Mouse (Mus musculus) thymus, adult 18-20 months (tissue): ENCODE measurements around the gene Fmo6.

Experiments used
- DNase-seq, 2 experiments: peaks; one replicate each; pipeline ENCODE4 v3.0.0; 2022; ENCODE audit warnings: mixed read lengths in 2 of 2

Gene Fmo6

GRCm38 (mm10) chr1:162937415-162937814 lies at the start of gene Fmo6:
Gene Fmo6 (minus strand): TSS chr1:162937515.
- DNase-seq = no peak

DNA sequence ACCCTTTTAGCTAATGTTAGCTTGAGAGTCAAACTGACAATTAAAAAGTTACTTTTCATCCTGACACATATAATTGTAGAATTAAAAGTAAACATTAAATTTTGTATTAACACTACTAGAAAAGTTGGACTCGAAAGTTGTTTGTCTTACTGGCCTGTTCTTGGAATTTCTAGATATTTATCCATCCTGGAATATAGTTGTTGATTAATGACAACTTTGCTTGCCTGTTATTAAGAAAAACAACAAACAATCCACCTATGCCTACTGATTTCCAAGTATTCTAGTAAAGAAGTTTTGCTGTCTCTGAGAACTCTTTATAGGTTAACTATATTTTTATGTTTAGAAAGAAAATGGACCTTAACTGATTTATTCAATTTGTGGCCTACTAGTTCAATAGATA lies 49.5 kb upstream of the Fmo6 start:
- no peak for DNase-seq

DNA sequence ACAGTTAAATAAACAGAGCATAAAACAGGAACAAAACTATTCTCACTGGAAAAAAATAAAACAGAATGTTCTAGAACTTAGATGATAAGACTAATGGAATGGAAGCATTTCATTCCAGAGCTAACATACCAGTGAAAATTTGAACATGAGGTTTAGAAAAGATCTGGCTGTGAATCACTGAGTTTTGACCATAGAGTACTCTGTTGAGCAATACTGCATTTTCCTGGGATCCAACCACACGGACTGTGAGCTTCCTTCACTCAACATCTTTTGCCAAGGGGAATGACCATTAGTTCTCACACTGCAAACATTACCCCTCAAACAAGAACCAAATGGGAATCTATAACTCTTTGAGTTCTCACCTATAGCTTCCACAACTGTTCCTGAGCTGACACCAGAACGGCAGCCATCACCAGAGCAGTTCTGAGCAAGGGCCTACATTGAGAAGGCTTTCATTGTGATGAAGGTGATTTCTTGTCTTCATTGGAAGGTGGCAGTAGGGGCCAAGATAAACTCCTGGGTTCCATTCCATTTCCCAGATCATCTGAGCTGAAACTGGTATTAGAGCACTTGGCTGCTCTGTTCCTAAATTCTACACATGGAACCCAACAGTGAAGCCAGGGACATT lies 48.9 kb upstream of the Fmo6 start:
- no peak for DNase-seq

- DNase-seq = no peak
Observed at GRCm38 (mm10) chr1:162984428-162984827, 47.1 kb upstream of the Fmo6 start, which contains the start of gene Fmo3. Gene Fmo3 (minus strand): TSS chr1:162984528.

GRCm38 (mm10) chr1:162963556-162963955 lies 26.2 kb upstream of the Fmo6 start:
- DNase-seq = no peak

DNA sequence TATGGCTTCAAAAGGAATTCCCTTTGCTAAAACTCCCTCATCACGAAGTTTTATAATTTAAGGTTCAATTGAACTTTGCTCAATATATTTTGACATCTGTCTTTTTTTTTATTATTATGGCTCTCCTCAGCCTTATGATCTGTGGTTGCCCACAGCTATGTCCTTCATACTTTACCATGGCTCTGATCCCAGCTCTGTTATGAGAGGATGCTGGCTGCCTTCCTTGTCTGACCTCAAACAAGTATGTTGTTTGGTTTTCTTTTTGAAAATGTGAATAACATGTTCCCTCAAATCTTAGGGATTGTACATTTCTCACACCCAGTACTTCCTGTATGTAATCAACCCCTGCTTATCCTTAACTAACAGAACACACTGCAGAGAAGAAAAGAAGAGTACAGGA lies 20.1 kb upstream of the Fmo6 start:
- DNase-seq = no peak

DNA sequence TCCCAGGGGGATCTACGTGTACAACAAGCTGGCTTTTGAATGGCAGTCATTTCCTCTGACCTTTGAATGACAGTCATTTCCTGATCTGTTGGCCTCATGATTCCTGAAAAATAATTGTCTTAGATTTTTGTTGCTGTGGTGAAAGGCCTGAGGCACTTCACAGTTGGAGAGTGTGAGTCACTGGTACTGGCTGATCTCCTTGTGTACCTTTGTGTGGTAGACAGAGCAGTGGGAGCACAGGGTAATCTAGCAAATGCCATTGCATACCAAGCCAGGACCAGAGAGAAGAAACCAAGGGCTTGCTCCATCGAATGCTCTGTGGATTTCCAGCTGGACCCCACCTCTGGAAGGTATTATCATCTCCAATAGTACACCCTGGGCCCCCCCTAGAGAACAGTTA lies 15.8 kb upstream of the Fmo6 start:
- no peak for DNase-seq

DNA sequence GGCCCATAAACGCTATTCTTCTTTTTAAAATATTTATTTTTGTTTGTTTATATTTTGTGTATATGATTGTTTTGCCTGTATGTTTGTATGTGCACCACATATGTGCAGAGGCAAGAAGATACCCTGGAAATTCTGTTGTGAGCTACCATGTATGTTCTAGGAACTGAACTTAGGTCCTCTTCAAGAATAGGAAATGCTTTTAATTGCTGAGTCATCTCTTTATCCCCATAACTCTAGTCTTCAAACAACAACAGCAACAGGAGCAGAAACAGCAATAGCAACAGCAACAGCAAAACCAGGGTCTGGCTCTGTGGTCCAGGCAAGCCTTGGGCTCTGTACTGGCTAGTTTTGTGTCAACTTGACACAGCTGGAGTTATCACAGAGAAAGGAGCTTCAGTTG lies 12.4 kb upstream of the Fmo6 start:
- DNase-seq = no peak

DNA sequence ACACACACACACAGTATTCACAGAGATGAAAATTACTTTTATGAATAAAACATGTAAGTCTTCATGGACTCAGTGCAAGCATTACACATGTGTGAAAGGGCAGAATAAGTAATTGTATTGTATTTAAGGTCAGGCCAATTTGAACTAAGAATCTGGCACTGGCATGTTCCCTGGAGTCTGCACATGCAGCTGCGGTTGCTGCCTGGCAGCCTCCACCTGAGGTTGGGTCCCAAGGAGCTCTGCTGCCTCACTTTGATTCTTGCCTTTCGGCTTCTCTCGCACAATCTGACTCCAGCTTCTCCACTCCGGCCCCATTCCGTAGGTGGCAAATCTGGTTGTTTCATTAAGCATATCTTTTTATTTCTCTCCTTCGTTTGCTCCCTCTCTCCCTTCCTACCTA lies 10.6 kb upstream of the Fmo6 start:
- DNase-seq = no peak

DNA sequence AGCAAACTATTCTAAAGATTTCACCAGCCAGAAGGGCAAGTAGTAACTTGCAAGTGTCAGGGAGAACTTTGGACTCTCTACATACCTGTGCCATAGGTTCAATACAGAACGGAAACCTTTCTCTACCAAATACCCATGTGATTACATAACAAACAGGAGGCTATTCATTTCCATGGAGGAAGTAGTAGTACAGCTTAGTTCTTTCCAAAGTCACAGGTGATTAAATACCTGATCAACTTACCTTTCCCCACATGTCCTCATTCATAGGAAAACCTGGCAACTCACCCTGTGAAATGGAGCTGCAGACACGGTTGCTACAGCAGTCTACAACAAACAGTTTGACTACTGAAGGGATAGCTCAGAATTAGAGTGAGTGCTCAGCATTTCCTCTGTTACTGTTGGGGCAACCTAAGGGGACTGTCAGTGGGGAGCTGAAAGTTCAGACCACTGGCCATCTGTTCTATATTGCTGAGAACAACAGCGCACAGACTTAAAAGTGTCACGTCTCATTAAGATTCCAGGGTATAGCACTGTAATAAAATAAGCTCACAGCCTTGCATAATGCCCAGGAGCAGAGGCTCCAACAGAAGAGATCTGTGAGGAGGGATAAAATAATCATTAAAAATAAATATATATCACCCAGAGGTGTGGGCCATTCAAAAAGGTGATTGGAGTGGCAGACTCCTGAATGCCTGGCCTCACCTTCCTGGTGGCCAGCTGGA lies 9.7 kb upstream of the Fmo6 start:
- no peak for DNase-seq

DNA sequence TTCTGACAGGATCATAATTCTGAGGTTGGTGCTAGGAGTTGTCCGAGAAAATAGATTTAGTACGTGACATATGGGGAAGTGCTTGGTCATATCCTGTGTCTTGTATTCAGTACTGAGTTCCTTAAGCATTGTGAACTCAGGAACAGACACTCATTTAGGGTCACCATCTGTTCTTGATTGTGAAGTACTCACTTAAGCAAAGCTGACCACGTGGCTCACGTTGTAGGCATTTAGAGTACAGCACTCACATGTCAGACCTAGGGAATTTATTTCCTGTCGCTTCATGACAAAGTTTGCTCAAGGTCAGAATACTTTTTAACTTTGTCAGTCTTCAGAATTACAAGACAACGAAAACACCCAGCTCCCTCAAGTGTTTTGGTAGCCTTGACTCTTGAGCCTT lies 6.4 kb upstream of the Fmo6 start:
- no peak for DNase-seq

DNA sequence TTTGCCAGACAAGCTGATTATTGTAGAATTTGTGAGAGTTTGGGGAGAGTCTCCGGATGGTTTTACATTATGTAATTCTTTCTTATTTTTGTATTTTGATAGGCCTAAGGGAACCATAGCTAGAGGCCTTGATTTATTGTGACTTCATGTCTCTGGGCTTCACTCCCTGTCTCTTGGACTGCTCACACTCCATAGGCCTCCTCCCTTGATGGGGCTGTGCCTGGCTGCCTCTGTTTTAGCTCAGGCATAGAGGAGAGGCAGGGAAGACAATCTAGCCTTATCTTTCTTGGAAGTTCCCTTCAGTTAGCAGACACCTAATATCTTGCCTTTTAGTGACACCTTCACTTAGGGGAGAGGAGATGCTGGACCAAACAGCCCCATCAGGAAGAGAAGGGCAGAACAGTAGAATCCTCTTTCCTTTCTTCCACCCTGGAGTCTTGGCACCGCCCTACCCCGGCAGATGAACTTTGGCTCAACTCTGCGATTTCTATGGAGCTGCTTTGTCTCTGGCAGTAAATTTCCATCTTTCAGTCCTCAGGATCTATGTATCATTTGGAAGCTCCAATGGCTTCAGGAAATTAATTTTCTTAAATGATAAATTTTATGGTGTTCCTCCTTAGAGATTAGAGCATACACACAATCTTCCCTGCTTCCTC lies 1.5 kb upstream of the Fmo6 start:
- no peak for DNase-seq

GRCm38 (mm10) chr1:162937970-162938695 lies 818 bp upstream of the Fmo6 start:
- no peak for DNase-seq

DNA sequence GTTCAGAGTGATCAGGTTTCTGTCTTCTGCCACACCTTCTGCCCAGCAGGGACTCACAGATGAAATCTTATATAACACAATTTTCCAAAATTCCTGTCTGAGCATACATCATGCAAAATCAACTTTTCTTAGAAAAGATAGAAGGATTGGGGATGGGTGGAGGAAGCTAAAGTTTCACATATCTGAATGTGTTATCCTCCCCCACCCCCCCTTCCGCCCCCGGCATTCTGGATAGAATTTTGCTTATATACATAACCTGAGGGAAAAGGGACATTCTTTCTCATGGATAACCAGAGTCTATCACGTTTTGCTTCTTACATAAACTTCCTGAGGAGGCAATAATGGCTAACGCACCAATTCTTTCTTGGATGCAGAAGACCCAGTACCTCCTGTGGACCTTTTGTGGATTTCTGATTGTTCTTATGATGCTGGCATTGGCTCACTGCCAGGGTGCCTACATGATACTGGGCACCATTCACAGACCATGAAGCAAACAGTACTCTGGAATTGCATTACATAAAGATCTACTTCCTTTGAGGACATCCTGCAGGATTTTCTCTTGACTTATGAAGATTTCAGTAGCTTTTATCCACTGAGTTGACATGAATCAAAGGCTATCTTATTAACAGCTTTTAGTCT lies 2.8 kb downstream of the Fmo6 start:
- DNase-seq = no peak

- DNase-seq = no peak
Observed at GRCm38 (mm10) chr1:162932386-162932785, 4.9 kb downstream of the Fmo6 start.

- DNase-seq = no peak
Observed at GRCm38 (mm10) chr1:162931880-162932279, 5.4 kb downstream of the Fmo6 start.

- no peak for DNase-seq
Observed at GRCm38 (mm10) chr1:162931310-162931875, 5.9 kb downstream of the Fmo6 start.

- no peak for DNase-seq
Observed at GRCm38 (mm10) chr1:162930631-162931030, 6.7 kb downstream of the Fmo6 start.

- DNase-seq = no peak
Observed at GRCm38 (mm10) chr1:162929146-162929545, 8.2 kb downstream of the Fmo6 start.

GRCm38 (mm10) chr1:162925121-162925520 lies 12.2 kb downstream of the Fmo6 start:
- DNase-seq = no peak

DNA sequence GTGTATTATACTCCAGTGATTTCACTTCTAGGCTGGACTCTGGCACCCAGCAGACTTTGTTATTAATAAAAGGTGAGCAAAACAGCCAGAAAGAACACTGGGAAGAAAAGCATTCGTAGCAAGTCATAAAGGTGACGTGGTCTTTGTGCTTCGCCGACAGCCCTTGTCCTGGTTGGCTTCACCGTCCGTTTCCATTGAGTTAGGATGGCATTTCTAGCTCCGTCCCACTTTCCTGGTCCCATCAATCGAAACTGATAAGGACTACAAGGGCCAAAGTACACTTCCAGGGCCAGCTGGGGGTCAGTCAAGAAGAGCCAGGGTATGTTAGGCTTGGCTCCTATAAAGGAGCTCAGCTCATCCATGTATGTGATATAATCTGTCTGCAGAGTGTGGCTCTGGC lies 20.7 kb downstream of the Fmo6 start:
- DNase-seq = no peak

DNA sequence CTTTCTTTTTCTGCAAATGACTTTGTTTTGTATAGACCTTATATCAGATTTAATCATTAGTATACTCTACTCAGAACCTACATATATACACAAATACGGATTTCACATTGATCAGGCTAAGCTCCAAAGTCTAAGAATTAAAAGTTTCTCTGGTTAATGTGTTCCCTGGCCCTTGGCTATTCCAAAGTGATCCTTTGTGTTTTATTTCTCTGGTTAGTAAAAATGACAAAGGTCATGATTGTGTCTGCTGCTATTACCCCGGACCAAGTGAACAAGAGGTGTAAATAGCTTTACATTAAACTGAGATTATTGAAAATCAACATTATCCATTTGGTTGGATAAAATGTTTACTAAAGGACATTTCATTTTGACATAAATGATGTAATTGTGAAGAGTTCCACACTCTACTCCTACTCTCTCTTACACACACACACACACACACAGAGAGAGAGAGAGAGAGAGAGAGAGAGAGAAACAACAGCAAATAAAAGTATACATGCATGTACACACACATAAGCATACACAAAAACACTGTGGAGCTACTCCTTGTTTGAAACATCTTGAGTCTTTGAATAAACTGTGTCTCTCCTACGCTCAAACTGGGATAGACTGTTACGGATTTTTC lies 22.3 kb downstream of the Fmo6 start:
- no peak for DNase-seq
